Mouse (Mus musculus) ES-Bruce4 (cell line): ENCODE data around the gene Raet1e.

Experiments
- CTCF ChIP-seq: IDR thresholded peaks from one replicate; pipeline ENCODE4 v1.8.1; 2011; ENCODE audit warnings: low read depth, low read length
- POLR2A ChIP-seq: IDR thresholded peaks from one replicate; pipeline ENCODE4 v1.8.1; 2011; ENCODE audit warnings: low read length; ENCODE audit not compliant: insufficient read depth

DNA sequence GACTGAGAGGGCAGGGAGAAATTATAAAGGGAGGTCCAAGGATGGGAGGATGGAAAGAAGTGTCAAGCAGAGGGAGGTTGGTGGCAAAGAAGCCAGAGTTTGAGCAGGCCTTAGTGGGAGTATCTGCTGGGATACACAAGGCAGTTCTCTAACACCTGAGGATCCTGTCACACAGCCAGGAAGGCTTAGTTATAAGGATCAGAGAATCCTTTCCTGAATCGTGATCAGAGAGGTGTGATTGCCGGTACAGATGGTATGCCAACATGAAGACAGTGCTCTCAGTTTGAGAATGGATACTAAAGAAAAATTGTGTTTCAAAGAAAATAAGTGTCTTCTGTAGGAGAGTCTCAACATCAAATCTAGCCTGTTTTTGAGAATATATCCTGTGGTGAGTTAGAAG, 164.5 kb downstream of the Raet1e start:
- TF ChIP-seq POLR2A: no peak
- TF ChIP-seq CTCF: no peak
